Mouse (Mus musculus) liver, postnatal 0 days (tissue): ENCODE measurements around the gene Necab3. TPM values are rescaled to one million over a fixed set of nuclear protein-coding genes. Genes with fewer than 3 reads are reported as not detected.
A peak's percentile ranks its signal among the peaks of the same experiment; 100 is the strongest.

ENCODE experiments used
- ATAC-seq: fragments of 200-750 bp; cut with Nextera tagmentation; 2 replicates; pipeline ENCODE4 v1.8.0; 2017; ENCODE audit warnings: mild to moderate bottlenecking, moderate library complexity
- DNase-seq: peaks from one replicate; pipeline ENCODE4 v3.0.0-alpha.2; 2016
- H3K27ac ChIP-seq: fragments of 300-500 bp; sonication (generic); 2 replicates; pipeline ENCODE4 v1.5.1; 2014; ENCODE audit warnings: antibody characterized with exemption, moderate library complexity, mild to moderate bottlenecking, low read depth
- H3K27me3 ChIP-seq: fragments of 300-500 bp; sonication (generic); 2 replicates; pipeline ENCODE4 v1.6.1; 2014; ENCODE audit warnings: low read length, control low read depth, mixed read lengths; ENCODE audit not compliant: insufficient read depth
- H3K36me3 ChIP-seq: fragments of 300-500 bp; sonication (generic); replicated peaks from 2 replicates; pipeline ENCODE4 v1.6.1; 2014; ENCODE audit warnings: mild to moderate bottlenecking, control low read depth, low read length, moderate library complexity, mixed read lengths; ENCODE audit not compliant: insufficient read depth
- H3K4me1 ChIP-seq: fragments of 300-500 bp; sonication (generic); 2 replicates; pipeline ENCODE4 v1.6.1; 2014; ENCODE audit warnings: antibody characterized with exemption, mild to moderate bottlenecking, control low read depth; ENCODE audit not compliant: insufficient read depth
- H3K4me2 ChIP-seq: fragments of 300-500 bp; sonication (generic); 2 replicates; pipeline ENCODE4 v1.6.1; 2014; ENCODE audit warnings: low read depth, mild to moderate bottlenecking, low read length, moderate library complexity, mixed read lengths
- H3K4me3 ChIP-seq: fragments of 300-500 bp; sonication (generic); 2 replicates; pipeline ENCODE4 v1.5.1; 2014; ENCODE audit warnings: low read depth, low read length
- H3K9ac ChIP-seq: fragments of 300-500 bp; sonication (generic); replicated peaks from 2 replicates; pipeline ENCODE4 v1.6.1; 2014; ENCODE audit warnings: mild to moderate bottlenecking, moderate library complexity
- H3K9me3 ChIP-seq: fragments of 300-500 bp; sonication (generic); 2 replicates; pipeline ENCODE4 v1.6.1; 2016; ENCODE audit warnings: mild to moderate bottlenecking, control low read depth, low read length, mixed read lengths
- CTCF ChIP-seq: sonication (generic); IDR thresholded peaks from 2 replicates; pipeline ENCODE4 v1.5.1; 2016; ENCODE audit warnings: antibody characterized with exemption, low read depth
- EP300 ChIP-seq: IDR thresholded peaks from 2 replicates; pipeline ENCODE4 v1.6.1; 2016; ENCODE audit warnings: antibody characterized with exemption, low read depth, mild to moderate bottlenecking
- WGBS: fragments of 180-500 bp; shearing (Covaris S2); extraction: QIAGEN DNeasy Blood & Tissue Kit; methylation state at CpG from one replicate; pipeline ENCODE4 v1.1.7; 2014; ENCODE audit not compliant: insufficient replicate concordance; 5-methylcytosine and 5-hydroxymethylcytosine counted together
- polyA plus RNA-seq: library from polyadenylated mRNA; unstranded; fragments of >200 nt; fragmentation: Nextera tagmentation; extraction: Ambion mirVana; gene quantifications from 2 replicates; pipeline ENCODE4 v1.2.1, GENCODE M21; 2015

Gene Necab3
- polyA plus RNA-seq, 1 experiment from 2014 or later, result 0.13 TPM

GRCm38 (mm10) chr2:154550937-154551336 is 7.8 kb downstream of the Necab3 start:
- Histone ChIP-seq H3K9me3 (no peaks in the 10 kb centered on the region), H3K4me3 (no peak overlapping the region), H3K36me3 (no peaks in the 10 kb centered on the region), H3K4me1 (peaks cover 21% of the 10 kb centered on the region), H3K9ac (no peak overlapping the region), H3K27me3 (peaks cover 22% of the 10 kb centered on the region), H3K4me2 (no peak overlapping the region), H3K27ac (no peak overlapping the region)
- no peak for TF ChIP-seq EP300
- TF ChIP-seq CTCF, result no peak
- DNase-seq, result no peak
- 59% methylated on average over 2 of the region's 2 CpGs for WGBS
- ATAC-seq, result no peak

GRCm38 (mm10) chr2:154549886-154550189 is 8.9 kb downstream of the Necab3 start:
- no peak overlapping the region for H3K27ac ChIP-seq
- H3K4me3 ChIP-seq, result peak overlapping the region; percentile 43
- peaks cover 21% of the 10 kb centered on the region for H3K4me1 ChIP-seq
- 0 out of 2 replicates have a peak overlapping the region, but pooled peaks have one; percentile 35 for H3K9ac ChIP-seq
- no peak for DNase-seq
- no peaks in the 10 kb centered on the region for H3K36me3 ChIP-seq
- 16% methylated on average over 20 of the region's 20 CpGs for WGBS
- no peak for ATAC-seq
- TF ChIP-seq EP300, result no peak
- no peak for TF ChIP-seq CTCF
- peaks cover 22% of the 10 kb centered on the region for H3K27me3 ChIP-seq
- peak overlapping the region; percentile 84 for H3K4me2 ChIP-seq
- no peaks in the 10 kb centered on the region for H3K9me3 ChIP-seq

GRCm38 (mm10) chr2:154549127-154549885 is 9.4 kb downstream of the Necab3 start:
- peaks cover 22% of the 10 kb centered on the region for H3K27me3 ChIP-seq
- TF ChIP-seq EP300, result no peak
- no peak for TF ChIP-seq CTCF
- H3K27ac ChIP-seq, result 0 out of 2 replicates have a peak overlapping the region, but pooled peaks have one; percentile 44
- peak overlapping the region; percentile 35 for H3K9ac ChIP-seq
- peak overlapping the region; percentile 43 for H3K4me3 ChIP-seq
- no peaks in the 10 kb centered on the region for H3K36me3 ChIP-seq
- peak overlapping the region; percentile 84 for H3K4me2 ChIP-seq
- DNase-seq (peak; percentile 80), ATAC-seq (peak; percentile 30)
- H3K4me1 ChIP-seq, result peaks cover 21% of the 10 kb centered on the region
- 6% methylated on average over 44 of the region's 48 CpGs for WGBS
- H3K9me3 ChIP-seq, result no peaks in the 10 kb centered on the region

GRCm38 (mm10) chr2:154548688-154549087 is 10.0 kb downstream of the Necab3 start:
- WGBS, result 39% methylated on average over 3 of the region's 3 CpGs
- Histone ChIP-seq H3K9ac (no peak overlapping the region), H3K27ac (0 out of 2 replicates have a peak overlapping the region, but pooled peaks have one; percentile 44), H3K4me3 (no peak overlapping the region), H3K36me3 (no peaks in the 10 kb centered on the region), H3K4me1 (peaks cover 21% of the 10 kb centered on the region), H3K9me3 (no peaks in the 10 kb centered on the region), H3K4me2 (peak overlapping the region; percentile 84), H3K27me3 (peaks cover 22% of the 10 kb centered on the region)
- DNase-seq (peak; percentile 74), ATAC-seq (peak; percentile 89)
- TF ChIP-seq CTCF (no peak), EP300 (no peak)

GRCm38 (mm10) chr2:154546711-154547110 is 12.0 kb downstream of the Necab3 start, which contains the start of gene 1700003F12Rik:
Gene 1700003F12Rik, plus strand, starts transcription at chr2:154547085.
- WGBS, result 86% methylated on average over 10 of the region's 10 CpGs
- H3K4me2 ChIP-seq, result no peak within 1 kb of the TSS

GRCm38 (mm10) chr2:154543567-154544347 is 14.9 kb downstream of the Necab3 start:
- no peaks in the 10 kb centered on the region; the same call in 1 of the 2 replicates for H3K4me1 ChIP-seq
- no peaks in the 10 kb centered on the region for H3K27me3 ChIP-seq
- TF ChIP-seq CTCF, result no peak
- no peak overlapping the region for H3K4me3 ChIP-seq
- H3K27ac ChIP-seq, result no peak overlapping the region
- H3K9me3 ChIP-seq, result no peaks in the 10 kb centered on the region
- no peaks in the 10 kb centered on the region for H3K36me3 ChIP-seq
- no peak overlapping the region for H3K4me2 ChIP-seq
- 87% methylated on average over 9 of the region's 9 CpGs for WGBS
- DNase-seq (no peak), ATAC-seq (no peak)
- H3K9ac ChIP-seq, result no peak overlapping the region

More at GRCm38 (mm10) chr2:154546711-154547110, 12.0 kb downstream of the Necab3 start, which contains the start of gene 1700003F12Rik:
- TF ChIP-seq CTCF, result no peak
- TF ChIP-seq EP300, result no peak
- no peaks in the 10 kb centered on the region for H3K36me3 ChIP-seq
- H3K9ac ChIP-seq, result no peak within 1 kb of the TSS
- no peak for ATAC-seq
- DNase-seq, result no peak
- no peak within 1 kb of the TSS for H3K4me3 ChIP-seq
- no peaks in the 10 kb centered on the region for H3K9me3 ChIP-seq
- H3K4me1 ChIP-seq, result peaks cover 11% of the 10 kb centered on the region
- H3K27ac ChIP-seq, result no peak within 1 kb of the TSS
- H3K27me3 ChIP-seq, result peaks cover 17% of the 10 kb centered on the region
